Mouse (Mus musculus): ENCODE results near the gene Hyal3. TPM values are rescaled to one million over a fixed set of nuclear protein-coding genes. Genes with fewer than 3 reads are reported as not detected.

The Hyal3 gene
- total and polyA plus RNA-seq, 3 experiments = 2.3 to 6.8 TPM; not detected in 1

- TF ChIP-seq ZNF384 (IDR thresholded peaks at IDR 0.05; ENCODE audit: low read depth, low read length) = no peak
These were observed 9.8 kb upstream of the Hyal3 start (continued) for GRCm38 (mm10) chr9:107570845-107571244.

- Histone ChIP-seq H3K4me3 (ENCODE audit: control insufficient read depth in 1 of 2, insufficient read depth in 1 of 2, low read depth in 2 of 2, low read length in 2 of 2) (no peak overlapping the region), H3K27me3 (ENCODE audit: control insufficient read depth in 1 of 2, insufficient read depth in 2 of 2, low read length in 2 of 2) (no peaks in the 10 kb centered on the region), H3K36me3 (ENCODE audit: control insufficient read depth in 1 of 2, insufficient read depth in 2 of 2, low read length in 2 of 2) (peaks cover 0 to 30% of the 10 kb centered on the region in 2 experiments; a peak in 2 of 4 replicates), H3K27ac (ENCODE audit: control insufficient read depth, low read depth, low read length) (peak overlapping the region; percentile 58), H3K9me3 (replicated peaks; ENCODE audit: insufficient read depth, low read length) (no peaks in the 10 kb centered on the region), H3K9ac (ENCODE audit: control insufficient read depth, low read depth, low read length, poor library complexity, severe bottlenecking) (peak overlapping the region; percentile 18; the same call in 1 of the 2 replicates), H3K4me1 (ENCODE audit: control insufficient read depth in 1 of 2, insufficient read depth in 2 of 2, low read length in 2 of 2) (peaks cover 9 to 47% of the 10 kb centered on the region in 2 experiments), H3K79me2 (ENCODE audit: control insufficient read depth, insufficient read depth, low read length, poor library complexity) (peaks cover 14% of the 10 kb centered on the region)
- peak; percentile 54 for DNase-seq (ENCODE audit: low read depth, low spot score)
- peak; percentile 45 to 71; a peak in 3 of 4 replicates for TF ChIP-seq EP300 (IDR thresholded peaks at IDR 0.05; ENCODE audit: low read depth in 1 of 2, low read length in 2 of 2)
- 0 out of 2 replicates have a peak, but pooled peaks have one; percentile 28 for TF ChIP-seq RCOR1 (IDR thresholded peaks at IDR 0.05; ENCODE audit: low read depth, low read length)
- TF ChIP-seq ETS1 (IDR thresholded peaks at IDR 0.05; ENCODE audit: low read depth, low read length) = peak; percentile 98
- TF ChIP-seq BHLHE40 (IDR thresholded peaks at IDR 0.05; ENCODE audit: borderline replicate concordance, low read depth, low read length) = 0 out of 2 replicates have a peak, but pooled peaks have one; percentile 7
- TF ChIP-seq SMC3 (IDR thresholded peaks at IDR 0.05; ENCODE audit: low read depth, low read length) = no peak
- no peak for TF ChIP-seq TCF12 (IDR thresholded peaks at IDR 0.05; ENCODE audit: low read depth, low read length)
- no peak for TF ChIP-seq NELFE (IDR thresholded peaks at IDR 0.05; ENCODE audit: low read depth, low read length)
- TF ChIP-seq HCFC1 (IDR thresholded peaks at IDR 0.05; ENCODE audit: low read depth, low read length) = peak; percentile 49
- no peak for TF ChIP-seq MAX (IDR thresholded peaks at IDR 0.05; ENCODE audit: low read length)
- TF ChIP-seq MAZ (IDR thresholded peaks at IDR 0.05; ENCODE audit: low read depth, low read length) = 0 out of 2 replicates have a peak, but pooled peaks have one; percentile 51
- no peak for TF ChIP-seq UBTF (IDR thresholded peaks at IDR 0.05; ENCODE audit: borderline replicate concordance, insufficient read depth, low read depth, low read length)
- TF ChIP-seq JUND (IDR thresholded peaks at IDR 0.05; ENCODE audit: low read depth, low read length) = no peak
- TF ChIP-seq ZKSCAN1 (IDR thresholded peaks at IDR 0.05; ENCODE audit: low read depth, low read length) = no peak
- peak; percentile 46; the same call in 1 of the 2 replicates for TF ChIP-seq GATA1 (IDR thresholded peaks at IDR 0.05; ENCODE audit: low read depth, low read length)
These were observed 8.9 kb upstream of the Hyal3 start for GRCm38 (mm10) chr9:107571534-107572326.

- H3K27ac ChIP-seq (ENCODE audit: control insufficient read depth, low read depth, low read length) = no peak overlapping the region; the same call in 1 of the 2 replicates
- no peaks in the 10 kb centered on the region for H3K9me3 ChIP-seq (replicated peaks; ENCODE audit: insufficient read depth, low read length)
- H3K9ac ChIP-seq (ENCODE audit: control insufficient read depth, low read depth, low read length, poor library complexity, severe bottlenecking) = no peak overlapping the region
- peaks cover 14% of the 10 kb centered on the region for H3K79me2 ChIP-seq (ENCODE audit: control insufficient read depth, insufficient read depth, low read length, poor library complexity)
- H3K27me3 ChIP-seq (ENCODE audit: control insufficient read depth in 1 of 2, insufficient read depth in 2 of 2, low read length in 2 of 2) = no peaks in the 10 kb centered on the region
- no peak for TF ChIP-seq NELFE (IDR thresholded peaks at IDR 0.05; ENCODE audit: low read depth, low read length)
- no peak for TF ChIP-seq ZMIZ1 (IDR thresholded peaks at IDR 0.05; ENCODE audit: low read depth, low read length)
- TF ChIP-seq MAFK (IDR thresholded peaks at IDR 0.05; ENCODE audit: borderline replicate concordance, low read depth, low read length) = no peak
- no peak for TF ChIP-seq POLR2AphosphoS2 (IDR thresholded peaks at IDR 0.05; ENCODE audit: low read length)
- no peak for TF ChIP-seq GABPA (IDR thresholded peaks at IDR 0.05; ENCODE audit: low read depth, low read length)
- TF ChIP-seq SIN3A (IDR thresholded peaks at IDR 0.05; ENCODE audit: low read length) = no peak
- no peak for TF ChIP-seq MEF2A (IDR thresholded peaks at IDR 0.05; ENCODE audit: extremely low read depth, insufficient replicate concordance, low read depth, low read length, poor library complexity, severe bottlenecking)
- TF ChIP-seq SMC3 (IDR thresholded peaks at IDR 0.05; ENCODE audit: low read depth, low read length) = no peak
- no peak for TF ChIP-seq JUND (IDR thresholded peaks at IDR 0.05; ENCODE audit: low read depth, low read length)
- TF ChIP-seq BHLHE40 (IDR thresholded peaks at IDR 0.05; ENCODE audit: borderline replicate concordance, low read depth, low read length) = no peak
- no peak for TF ChIP-seq MXI1 (IDR thresholded peaks at IDR 0.05; ENCODE audit: low read depth, low read length)
- no peak for TF ChIP-seq ELF1 (IDR thresholded peaks at IDR 0.05; ENCODE audit: low read depth, low read length)
- DNase-seq (ENCODE audit: low read depth, low spot score) = no peak
- H3K4me1 ChIP-seq (ENCODE audit: control insufficient read depth in 1 of 2, insufficient read depth in 2 of 2, low read length in 2 of 2) = peaks cover 9 to 48% of the 10 kb centered on the region in 2 experiments
- H3K4me3 ChIP-seq (ENCODE audit: control insufficient read depth in 1 of 2, insufficient read depth in 1 of 2, low read depth in 2 of 2, low read length in 2 of 2) = no peak overlapping the region
- peaks cover 0 to 30% of the 10 kb centered on the region in 2 experiments; a peak in 2 of 4 replicates for H3K36me3 ChIP-seq (ENCODE audit: control insufficient read depth in 1 of 2, insufficient read depth in 2 of 2, low read length in 2 of 2)
These were observed 8.3 kb upstream of the Hyal3 start for GRCm38 (mm10) chr9:107572327-107572662.
